Mouse (Mus musculus) c-Kit-positive CD71-positive TER-119-negative erythroid progenitor cells, embryonic 14.5 days (primary cell): ENCODE results near the gene Itih3.

Source experiments
- DNase-seq: peaks from one replicate; pipeline ENCODE4 v3.0.0-alpha.2; 2013; ENCODE audit warnings: low read depth

The Itih3 gene

DNA sequence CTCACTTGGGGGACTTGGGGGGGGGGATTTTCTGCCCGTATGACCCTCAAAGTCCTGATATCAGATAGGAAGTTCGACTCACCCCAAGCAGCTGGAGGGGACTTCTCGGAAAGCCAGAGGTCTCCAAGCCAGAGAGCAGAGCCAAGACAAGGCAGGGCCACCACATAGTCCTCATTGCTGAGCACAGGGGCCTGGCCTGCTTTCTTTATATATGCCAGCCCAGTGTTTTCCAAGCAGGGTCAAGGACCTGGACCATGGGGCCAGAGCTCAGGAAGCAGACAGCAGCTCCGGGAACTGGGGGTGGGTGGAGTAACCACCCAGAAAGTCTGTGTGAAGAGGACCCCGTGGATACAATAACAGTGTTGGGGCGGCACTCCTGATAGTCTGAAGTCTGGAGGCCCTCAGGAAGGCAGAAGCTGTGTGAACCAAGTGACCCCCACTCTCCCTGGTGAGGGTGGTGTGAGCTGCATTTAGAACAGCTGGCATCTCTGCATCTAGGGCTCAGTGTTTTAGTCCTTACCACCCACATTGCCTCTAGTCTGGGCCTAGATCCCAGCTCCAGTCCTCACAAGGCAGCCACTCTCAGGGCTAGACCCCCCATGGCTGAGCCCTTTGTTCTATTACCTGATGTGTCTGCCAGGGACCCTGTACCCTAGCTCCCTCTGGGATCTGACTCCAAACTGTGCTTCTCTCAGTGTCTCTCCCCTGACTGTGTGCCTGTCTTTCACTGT is at the start of gene Itih3:
TSS of gene Itih3 (minus strand) at position 386 of the 731 bp plus-strand sequence.
- no peak for DNase-seq

DNA sequence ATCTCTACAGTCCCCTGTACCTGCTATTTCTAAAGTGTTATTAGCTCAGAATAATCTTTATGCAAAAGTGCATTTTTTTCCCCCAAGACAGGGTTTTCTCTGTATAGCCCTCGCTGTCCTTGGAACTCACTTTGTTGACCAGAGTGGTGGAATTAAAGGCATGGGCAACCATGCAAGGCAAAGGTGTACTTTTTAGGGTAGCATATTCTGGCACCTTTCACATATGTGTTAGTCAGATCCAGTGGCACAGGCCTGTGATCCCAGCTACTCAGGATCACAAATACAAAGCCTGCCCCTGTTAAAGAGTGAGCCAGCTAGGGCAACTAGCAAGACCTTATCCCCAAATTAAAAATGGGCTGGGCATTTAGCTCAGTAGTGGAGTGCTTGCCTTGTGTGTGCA is 36.8 kb upstream of the Itih3 start:
- DNase-seq, result no peak

DNA sequence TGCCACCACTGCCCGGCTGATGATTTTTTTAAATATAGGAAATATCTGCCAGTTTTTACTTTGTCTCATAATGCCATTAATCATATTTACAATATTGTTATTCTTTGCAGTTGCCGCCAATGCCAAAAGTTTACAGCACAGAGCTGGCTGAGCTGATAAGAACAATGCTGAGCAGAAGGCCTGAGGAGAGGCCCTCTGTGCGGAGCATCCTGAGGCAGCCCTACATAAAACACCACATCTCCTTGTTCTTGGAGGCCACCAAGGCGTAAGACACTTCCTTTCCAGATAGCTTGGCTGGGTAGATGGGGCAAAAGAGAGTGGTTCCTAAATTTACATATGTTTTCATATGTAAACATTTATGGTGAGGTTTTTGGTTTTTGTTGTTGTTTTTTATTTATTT is 35.5 kb upstream of the Itih3 start:
- peak; percentile 16 for DNase-seq

DNA sequence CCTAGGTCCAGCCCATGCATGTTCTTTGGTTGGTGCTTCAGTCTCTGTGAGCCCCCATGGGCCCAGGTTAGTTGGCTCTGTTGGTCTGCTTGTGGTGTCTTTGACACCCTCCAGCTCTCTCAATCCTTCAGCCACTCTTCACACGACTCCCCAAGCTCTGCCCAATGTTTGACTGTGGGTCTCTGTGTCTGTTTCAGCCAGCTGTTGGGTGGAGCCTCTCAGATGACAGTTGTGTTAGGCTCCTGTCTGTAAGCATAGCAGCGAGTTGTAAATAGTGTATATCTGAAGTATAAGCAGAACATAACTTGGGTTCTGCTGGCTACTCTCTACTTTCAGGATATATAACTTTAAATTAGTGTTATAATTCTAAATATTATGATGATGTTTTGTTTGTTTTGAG is 35.0 kb upstream of the Itih3 start:
- peak; percentile 10 for DNase-seq

DNA sequence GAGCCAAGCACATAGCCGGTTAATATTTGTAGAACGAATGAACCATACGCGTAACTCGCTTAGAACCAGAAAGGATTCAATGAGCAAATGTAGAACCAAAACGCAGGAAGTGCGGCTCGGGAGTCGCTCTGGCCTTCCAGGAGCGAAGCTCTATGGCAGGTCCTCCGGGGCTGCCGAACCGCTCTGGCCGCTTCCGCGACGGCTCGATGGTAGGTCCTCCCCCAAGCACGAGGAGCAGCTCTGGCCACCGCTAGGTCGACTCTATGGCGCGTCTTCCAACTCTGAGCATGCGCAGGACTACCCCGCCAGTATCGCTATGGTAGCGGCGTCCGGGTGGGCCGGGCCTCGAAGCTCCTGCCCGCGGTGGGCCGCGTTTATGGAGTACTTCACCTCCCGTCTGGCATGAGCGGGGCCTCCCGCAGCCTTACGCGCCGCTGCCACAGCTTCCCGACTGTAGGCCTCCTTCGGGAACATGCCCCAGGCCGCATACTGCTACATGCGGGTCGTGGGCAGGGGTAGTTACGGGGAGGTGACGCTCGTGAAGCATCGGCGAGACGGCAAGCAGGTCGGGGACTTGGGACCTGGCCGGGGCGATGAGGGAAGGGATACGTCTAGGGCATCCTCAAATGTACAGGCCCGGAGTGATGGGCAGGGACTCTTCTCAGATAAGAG is 27.7 kb upstream of the Itih3 start, which contains the start of gene Nek4:
TSS of gene Nek4 (plus strand) at position 224 of the 672 bp plus-strand sequence.
- peak; percentile 87 for DNase-seq

DNA sequence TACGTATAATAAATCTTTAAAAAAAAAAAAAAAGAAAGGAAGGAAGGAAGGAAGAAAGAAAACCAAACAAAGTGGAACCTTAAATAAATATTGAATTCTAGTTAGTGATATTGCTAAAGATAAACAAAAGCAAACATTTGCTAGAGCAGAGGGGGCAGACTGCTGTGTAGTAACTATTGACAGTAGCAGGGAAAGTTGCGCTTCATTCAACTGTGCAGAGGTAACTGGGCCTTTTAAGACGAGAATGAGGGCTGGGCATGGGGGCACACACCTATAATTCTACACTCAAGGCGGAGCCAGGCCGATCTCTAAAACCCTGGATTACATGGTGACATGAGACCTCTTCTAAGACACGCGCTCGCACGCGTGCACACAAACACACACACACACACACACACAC is 26.4 kb upstream of the Itih3 start:
- no peak for DNase-seq

DNA sequence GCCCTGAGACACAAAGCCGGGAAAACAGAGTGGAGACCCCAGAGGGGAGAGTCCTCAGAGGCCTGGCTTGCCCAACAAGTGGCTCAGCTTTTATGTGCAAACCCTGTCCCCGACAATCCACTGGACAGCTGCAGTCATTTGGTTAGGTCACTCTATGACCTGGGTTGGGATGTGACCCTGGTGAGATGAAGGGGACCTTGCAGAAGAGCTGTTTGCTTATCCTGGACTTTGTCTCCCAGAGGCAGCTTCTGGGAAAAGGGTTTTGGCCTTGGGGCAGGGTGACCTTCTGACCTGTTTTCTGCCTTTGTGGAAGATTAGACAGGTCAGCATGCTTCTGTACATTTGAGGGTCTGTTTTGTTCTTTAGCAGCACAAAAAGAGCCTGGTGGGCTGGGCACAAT is 21.2 kb upstream of the Itih3 start:
- no peak for DNase-seq

DNA sequence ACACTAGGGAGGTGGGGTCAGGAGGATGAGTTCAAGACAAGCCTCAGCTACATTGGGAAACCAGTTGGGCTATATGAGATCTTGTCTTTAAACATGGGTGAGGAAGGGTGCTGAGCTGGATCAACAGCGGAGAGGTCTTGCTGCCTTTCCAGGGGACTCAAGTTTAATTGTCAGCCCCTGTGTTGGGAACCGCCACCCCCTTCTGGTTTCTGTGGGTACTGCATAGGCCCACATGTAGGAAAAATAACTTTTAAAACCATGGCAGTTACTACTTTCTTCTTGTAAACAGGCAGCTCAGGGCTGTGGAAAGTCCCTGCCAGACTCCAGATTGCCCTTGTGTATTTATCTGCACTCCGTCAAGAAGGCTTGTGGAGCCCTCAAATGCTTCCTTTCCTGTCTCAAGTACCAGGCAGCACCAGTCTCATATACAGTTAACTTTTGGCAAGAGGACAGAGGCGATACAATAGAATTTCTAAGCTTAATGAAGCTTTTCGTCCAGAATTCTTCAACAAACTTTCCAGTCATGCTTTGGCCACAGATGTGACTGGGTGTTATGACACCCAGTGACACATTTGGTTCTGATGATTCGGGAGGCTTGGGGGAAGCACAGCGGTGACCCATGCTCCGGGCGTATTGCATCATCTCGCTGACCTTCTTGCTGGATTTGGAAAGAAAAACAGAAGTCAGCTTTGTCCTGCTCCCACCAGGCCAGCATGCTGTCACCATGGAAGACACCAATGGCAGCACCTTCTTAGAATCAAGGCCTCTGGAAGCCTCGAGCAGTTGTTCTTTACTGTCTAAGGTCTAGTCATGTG is 20.5 kb upstream of the Itih3 start:
- DNase-seq, result peak; percentile 39

DNA sequence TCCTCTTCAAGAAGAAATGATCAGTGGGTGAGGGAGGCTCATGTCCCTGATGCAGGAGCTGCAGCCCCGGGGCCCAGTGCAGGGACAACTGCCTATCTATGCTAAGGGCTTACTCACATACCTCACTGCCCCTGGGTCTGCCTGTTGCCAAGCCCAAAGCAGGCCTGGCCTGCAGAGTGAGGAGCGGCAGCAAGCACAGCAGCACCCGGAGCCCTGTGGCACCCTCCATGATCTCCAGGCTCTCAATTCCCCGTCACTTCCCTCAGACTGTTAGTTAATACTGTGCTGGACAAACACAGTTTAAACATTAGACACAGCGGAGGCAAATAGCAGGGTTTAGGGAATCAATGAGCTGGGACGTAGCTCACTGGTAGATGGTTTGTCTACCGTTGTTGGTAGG is 19.5 kb upstream of the Itih3 start, which contains the start of gene Itih1:
TSS of gene Itih1 (minus strand) at position 252 of the 400 bp plus-strand sequence.
- no peak for DNase-seq

DNA sequence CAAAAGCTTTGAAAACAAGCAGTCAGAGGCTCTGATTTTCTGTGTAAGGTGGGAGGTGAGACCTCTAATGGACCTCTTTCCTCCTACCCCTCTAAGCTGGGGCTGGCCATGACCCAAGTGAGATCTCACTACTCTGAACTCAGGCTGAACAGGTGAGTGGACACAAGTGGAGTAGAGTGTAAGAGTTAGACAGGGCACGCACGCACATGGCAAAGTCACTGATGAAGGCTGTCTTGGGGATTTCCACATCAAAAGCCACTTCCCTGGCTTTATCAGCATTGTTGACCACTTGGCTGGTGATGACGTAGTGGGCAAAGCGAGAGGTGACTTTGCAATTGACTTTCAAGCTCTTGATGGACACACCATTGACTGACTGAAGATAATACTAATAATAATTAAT is 18.7 kb upstream of the Itih3 start:
- no peak for DNase-seq

DNA sequence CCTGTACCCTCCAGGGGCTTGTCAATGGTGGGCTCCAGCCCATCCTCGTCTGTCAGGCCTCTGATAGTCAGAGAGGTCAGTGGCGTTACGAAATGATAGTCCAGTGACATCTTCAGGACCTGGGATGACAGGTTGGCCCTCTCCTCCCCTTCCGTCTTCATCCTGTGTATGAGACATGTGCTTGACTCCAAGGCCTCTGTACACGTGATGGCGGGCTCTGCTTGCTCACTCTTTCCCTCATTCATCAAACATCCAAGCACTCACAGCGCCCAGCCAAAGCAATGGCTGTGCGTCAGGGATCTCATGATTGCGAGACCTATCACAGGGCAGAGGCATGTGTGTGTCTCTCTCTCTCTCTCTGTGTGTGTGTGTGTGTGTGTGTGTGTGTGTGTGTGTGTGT is 9.8 kb upstream of the Itih3 start:
- DNase-seq, result no peak

DNA sequence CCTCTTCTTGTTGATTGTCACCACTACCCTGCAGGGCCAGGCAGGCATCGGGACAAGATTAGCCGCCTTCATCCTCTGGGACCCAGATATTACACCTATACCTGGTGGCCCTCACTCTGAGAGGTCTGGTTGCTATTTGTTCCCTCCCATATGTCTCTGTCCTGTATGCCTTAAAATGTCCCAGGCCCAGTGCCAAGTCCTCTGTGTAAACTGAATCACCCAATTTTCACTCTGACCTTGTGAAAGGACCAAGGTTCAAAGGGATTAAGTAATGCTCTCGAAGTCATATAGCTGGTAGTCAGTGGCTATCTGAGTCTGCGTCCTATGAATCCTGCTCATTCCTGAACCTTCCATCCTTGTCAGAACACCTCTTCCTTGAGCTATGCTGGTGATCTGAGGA is 6.8 kb upstream of the Itih3 start:
- DNase-seq, result no peak

DNA sequence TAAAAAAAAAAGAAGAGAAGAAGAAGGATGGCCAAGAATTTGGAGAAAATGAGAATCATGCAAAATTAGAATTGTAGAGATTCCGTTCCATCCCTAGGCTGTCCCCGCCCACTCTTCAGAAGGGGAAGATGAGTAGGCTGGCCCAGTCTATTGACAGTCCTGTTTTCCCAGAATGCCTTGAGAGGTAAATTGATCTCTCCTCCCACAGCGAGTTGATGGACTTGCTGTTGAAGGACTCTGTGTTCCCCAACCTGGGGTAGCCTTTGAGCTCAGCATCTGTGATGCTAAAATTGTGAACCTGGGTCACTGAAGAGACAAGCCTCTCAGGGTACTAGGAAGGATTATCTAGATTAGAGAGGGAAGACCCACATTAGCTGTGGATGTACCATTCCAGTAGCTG is 1.9 kb upstream of the Itih3 start:
- no peak for DNase-seq

DNA sequence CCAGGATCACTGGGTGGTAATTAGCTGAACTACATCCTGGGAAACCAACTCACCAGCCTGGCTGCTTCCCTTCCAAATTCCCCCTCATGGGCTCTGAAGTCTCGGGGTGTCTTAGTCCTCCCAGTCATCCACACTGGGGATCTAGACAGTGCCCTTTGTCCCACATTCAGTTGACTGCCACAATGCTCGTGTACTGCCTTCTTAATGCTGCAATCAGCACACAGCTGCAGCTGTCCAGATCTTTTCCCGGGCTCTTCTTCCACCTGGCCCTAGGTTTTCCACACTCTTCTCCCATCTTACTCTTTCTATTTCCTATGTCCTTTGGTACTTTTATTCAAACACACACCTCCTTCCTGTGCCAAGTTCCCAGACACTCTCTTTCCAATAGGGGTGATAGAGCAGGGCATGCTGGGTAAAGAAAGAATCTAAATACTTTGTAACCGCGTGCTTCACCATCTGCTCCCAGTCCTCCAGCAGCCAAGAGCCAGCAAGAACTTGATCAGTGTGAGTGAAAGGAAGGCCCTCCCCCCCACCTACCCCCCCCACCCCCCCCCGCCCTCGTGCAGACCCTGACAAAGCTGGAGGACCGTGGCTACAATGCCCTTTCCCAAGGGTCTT is 1.4 kb downstream of the Itih3 start:
- DNase-seq, result no peak

DNA sequence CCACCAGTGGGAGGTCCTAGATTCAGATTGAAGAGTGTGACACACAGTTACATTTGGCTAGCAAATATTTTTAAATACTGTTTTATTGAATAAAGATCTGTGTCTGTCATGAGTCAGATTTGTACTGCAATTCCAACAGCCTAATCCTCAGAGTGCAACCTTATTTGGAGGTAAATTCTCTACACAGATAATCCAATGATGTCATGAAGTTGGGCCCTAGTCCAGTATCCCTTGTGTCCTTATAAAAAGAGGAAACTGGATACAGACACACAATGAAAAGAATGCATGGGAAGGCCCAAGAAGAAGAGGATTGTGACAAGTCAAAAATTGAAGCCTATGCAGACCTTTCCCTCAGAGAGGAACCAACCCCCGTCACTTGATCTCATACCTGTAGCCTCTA is 7.0 kb downstream of the Itih3 start:
- DNase-seq, result no peak

DNA sequence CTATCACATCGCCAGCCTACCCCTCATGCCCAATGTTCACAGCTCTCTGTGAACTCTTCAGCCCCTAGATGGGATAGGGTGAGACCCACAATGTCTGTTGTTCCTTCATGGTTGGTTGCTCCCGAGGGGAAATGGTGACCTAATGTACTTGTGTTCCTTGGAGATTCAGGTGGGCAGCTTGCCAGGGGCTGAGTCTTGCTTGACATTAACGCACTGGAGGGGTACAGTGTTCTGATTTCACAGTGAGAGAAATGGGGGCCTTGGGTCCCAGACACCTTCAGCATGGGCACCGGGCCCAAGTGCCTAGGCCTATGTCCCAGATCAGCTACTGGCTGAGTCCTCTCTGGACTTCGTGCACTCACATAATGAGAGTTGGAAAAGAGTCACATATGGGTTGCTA is 10.2 kb downstream of the Itih3 start:
- no peak for DNase-seq

DNA sequence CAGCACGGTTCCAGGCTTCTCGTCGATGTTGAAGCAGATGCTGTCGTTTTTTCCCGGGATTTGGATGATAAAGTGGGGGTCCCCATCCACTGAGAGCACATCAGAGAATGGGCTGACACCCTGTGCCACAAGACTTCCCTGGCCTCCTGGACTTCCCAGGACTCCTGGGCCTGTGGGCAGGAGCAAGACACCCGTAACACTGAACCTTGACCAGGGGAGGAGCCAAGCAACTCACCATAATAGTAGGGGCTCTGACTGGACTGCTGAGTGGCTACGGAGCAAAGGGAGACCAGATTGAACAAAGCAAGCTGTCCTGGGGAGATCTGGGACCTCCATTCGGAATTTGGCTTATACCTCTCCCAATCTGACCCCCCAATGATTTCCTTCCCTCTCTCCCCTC is 10.9 kb downstream of the Itih3 start:
- no peak for DNase-seq

DNA sequence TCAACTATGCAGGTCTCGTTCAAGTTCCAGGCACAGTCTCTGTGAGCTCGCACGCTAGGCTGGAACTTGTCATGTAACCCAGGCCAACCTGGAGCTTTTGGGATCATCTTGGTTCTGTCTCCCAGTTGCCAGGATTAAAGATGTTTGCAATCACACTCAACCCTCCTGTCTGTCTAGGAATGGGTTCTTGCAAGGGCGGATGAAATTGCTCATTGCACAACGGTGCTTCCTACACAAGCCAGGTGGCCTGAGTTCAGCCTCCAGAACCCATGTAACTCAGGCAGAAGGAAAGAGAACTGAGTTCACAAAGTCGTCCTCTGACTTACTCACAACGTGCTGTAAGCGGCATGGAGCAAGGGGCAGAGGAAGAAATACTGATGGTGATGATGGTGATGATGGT is 12.4 kb downstream of the Itih3 start:
- no peak for DNase-seq

DNA sequence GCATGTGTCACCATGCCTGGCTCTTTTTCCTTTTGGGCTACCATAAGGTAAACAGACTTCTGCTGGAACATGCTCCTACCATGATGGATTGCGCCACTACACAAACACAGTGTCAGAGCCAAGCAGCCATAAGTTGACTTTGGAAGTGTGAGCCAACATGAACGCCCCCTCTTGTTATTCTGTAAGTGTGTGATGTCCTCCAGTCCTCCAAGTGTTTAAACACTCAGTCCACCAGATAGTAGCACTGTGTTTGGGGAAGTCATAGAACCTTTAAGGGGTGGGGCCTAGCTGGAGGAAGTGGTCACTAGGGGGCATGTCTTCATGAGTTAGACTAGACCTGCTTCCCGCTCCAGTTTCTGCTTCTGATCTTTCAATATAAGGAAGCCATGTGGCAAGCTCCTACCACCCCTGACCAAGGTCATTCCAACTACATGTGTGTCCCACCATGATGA is 15.7 kb downstream of the Itih3 start:
- DNase-seq, result no peak

DNA sequence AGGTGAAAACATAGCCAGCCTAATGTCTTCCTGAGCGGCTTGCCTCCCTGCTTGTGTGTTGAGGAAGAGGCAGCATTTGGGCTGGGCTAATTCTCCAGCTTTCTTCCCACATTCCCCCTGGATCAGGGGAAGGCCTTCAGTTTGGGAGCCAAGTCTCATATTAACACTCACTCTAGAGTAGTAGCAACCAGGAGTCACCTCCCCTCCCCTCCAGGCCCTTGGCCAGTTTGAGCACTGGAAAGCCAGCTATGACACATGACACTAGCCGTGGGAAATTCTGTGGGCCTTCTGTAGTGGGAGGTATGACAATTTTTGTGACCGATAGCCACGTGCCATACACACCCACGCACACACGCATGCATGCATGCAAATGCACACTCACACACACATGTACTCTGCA is 17.6 kb downstream of the Itih3 start:
- DNase-seq, result no peak

DNA sequence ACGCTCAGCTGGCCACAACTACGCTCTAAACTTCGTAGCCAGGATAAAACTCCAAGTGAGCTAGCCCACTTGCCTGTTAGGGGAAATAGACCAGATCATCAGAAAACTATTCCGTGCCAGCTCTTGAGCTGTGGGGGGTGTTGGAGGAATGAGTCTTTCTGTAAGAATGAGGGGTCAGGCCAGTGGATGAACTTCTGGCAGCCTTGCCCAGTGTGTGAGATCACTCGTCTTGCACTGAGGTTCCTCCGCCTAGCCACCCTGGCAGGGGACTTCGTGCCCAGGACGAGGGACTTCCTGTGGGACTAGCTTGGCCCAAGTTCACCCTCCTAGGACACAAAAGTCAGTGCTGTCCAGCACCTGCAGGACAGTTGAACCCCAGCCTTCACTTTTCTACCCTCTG is 19.3 kb downstream of the Itih3 start:
- no peak for DNase-seq

DNA sequence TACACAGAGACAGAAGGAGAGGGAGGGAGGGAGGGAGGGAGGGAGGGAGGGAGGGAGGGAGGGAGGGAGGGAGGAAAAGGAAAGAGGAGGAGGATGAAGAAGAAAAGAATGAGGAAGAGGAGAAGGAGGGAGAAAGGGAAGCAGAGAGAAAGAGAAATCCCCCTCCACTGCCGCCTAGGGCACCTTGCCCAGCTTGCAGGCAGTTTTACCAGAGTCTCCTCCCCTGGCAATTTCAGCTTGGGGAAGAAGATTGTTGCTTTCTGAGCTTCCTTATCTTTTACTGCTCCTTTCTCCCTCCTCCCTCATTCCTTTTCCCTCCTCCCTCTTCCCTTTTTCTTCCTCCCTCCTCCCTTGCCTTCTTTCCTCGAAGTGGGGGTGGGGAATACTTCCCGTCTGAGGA is 20.5 kb downstream of the Itih3 start:
- no peak for DNase-seq
